Mouse (Mus musculus): Measurements from ENCODE around the gene Gria1. TPM values are rescaled to one million over a fixed set of nuclear protein-coding genes. Genes with fewer than 3 reads are reported as not detected.
A peak's percentile ranks its signal among the peaks of the same experiment; 100 is the strongest.

Gene Gria1
- polyA plus RNA-seq, 1 experiment, result 38.1 TPM

DNA sequence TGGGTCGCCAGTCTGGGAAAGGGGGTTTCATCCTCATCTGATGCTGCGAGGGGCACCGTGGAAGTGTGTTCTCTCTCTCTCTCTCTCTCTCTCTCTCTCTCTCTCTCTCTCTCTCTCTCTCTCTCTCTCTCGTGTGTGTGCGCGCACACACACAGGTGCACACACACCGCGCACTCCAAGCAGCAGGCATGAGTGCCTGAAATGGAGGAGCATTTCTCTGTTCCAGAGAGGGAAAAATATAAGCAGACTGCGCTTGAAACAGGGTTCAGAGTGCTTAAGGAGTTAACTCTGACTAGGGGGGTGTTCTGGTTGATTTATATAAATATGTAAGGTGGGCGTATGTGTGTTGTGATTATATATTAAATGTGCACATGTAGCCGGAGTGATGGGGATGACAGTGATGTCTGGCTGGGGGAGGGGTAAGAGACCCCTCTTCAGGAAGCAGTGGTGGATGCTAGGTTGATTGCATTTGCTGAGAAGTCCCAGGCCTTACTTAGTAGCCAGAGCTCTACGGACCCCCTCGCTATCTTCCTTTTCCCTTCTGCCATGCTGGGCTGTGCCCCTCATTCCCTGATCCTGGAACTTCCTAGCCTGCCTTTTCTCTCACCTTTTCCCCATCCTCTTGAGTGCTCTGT is 1.2 kb downstream of the Gria1 start:
- TF ChIP-seq POLR2A (IDR thresholded peaks at IDR 0.05; ENCODE audit: borderline replicate concordance, extremely low read depth, insufficient read depth, insufficient read length, poor library complexity, severe bottlenecking) (no peak), CTCF (IDR thresholded peaks at IDR 0.05; ENCODE audit: borderline replicate concordance, extremely low read depth, insufficient read depth, insufficient read length) (no peak)
- peak; percentile 57 for DNase-seq (ENCODE audit: low read depth)

- TF ChIP-seq POLR2A (IDR thresholded peaks at IDR 0.05; ENCODE audit: borderline replicate concordance, extremely low read depth, insufficient read depth, insufficient read length, poor library complexity, severe bottlenecking) (no peak), CTCF (IDR thresholded peaks at IDR 0.05; ENCODE audit: borderline replicate concordance, extremely low read depth, insufficient read depth, insufficient read length) (no peak)
- no peak for DNase-seq (ENCODE audit: low read depth)
Observed at GRCm38 (mm10) chr11:57013464-57014190, 2.4 kb downstream of the Gria1 start.

GRCm38 (mm10) chr11:57014396-57014795 is 3.2 kb downstream of the Gria1 start:
- DNase-seq (ENCODE audit: low read depth), result no peak
- TF ChIP-seq CTCF (IDR thresholded peaks at IDR 0.05; ENCODE audit: borderline replicate concordance, extremely low read depth, insufficient read depth, insufficient read length), result no peak
- no peak for TF ChIP-seq POLR2A (IDR thresholded peaks at IDR 0.05; ENCODE audit: borderline replicate concordance, extremely low read depth, insufficient read depth, insufficient read length, poor library complexity, severe bottlenecking)

DNA sequence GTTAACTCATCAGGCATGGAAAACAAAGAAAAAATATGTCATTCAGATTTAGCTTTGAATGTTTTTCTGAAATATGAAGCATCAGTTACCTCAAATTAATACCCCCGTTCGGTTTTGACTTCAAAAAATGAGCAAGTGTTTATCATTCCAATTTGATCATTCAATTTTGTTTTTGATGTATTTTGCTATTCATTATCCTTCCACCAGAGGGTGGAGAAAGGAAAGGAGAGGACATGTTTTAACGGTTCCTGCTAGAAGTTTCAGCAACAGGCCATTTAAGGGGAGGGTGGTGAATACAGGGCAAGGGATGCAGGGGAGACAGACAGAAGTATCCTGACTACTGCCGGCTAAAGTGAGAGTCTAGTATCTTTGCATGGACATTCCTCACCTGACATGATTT is 7.3 kb downstream of the Gria1 start:
- DNase-seq (ENCODE audit: low read depth), result no peak

DNA sequence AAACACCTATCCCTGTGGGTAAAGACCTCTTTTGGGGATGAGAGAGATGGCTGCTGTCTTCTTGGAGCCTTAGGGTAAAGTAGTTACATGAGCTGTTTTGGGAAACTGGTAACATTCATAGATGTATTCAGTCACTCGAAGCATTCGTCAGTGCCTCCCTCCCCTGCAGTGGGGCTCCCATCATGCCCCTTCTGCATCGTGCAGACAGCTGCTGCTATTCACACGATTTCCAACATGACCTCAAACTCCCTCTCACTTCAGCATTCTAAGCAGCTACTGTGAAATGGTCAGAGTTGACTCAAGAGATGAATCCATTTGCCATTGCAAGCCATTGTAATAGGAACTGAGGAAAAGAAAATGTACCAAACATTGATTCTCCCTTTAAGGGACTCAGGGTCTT is 11.2 kb downstream of the Gria1 start:
- TF ChIP-seq CTCF (IDR thresholded peaks at IDR 0.05; ENCODE audit: borderline replicate concordance, extremely low read depth, insufficient read depth, insufficient read length) (no peak), POLR2A (IDR thresholded peaks at IDR 0.05; ENCODE audit: borderline replicate concordance, extremely low read depth, insufficient read depth, insufficient read length, poor library complexity, severe bottlenecking) (no peak)
- DNase-seq (ENCODE audit: low read depth), result no peak

More for the DNA sequence above, 7.3 kb downstream of the Gria1 start:
- peak; percentile 3; the same call in 1 of the 2 replicates for TF ChIP-seq CTCF (IDR thresholded peaks at IDR 0.05; ENCODE audit: borderline replicate concordance, extremely low read depth, insufficient read depth, insufficient read length)
- TF ChIP-seq POLR2A (IDR thresholded peaks at IDR 0.05; ENCODE audit: borderline replicate concordance, extremely low read depth, insufficient read depth, insufficient read length, poor library complexity, severe bottlenecking), result no peak

DNA sequence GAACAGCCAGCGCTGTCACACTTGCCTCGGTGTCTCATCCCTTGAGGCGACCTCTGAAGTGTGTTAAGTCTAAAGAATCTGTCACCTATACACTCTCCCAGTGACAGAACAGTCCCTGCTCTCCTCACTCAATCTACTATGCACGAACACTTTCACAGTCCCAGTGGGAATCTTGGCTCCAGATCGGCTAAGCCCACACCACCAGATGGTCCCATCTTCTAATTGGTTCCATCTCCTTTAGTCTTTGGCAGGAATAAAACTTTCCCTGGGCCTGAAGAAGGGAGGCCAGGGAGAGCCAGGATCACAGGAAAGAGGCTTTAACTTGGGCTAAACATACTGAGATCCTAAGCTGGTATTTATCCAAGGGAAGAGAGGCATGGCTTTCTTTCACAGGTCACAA is 19.3 kb downstream of the Gria1 start:
- peak; percentile 75 for DNase-seq (ENCODE audit: low read depth)
- TF ChIP-seq CTCF (IDR thresholded peaks at IDR 0.05; ENCODE audit: borderline replicate concordance, extremely low read depth, insufficient read depth, insufficient read length) (no peak), POLR2A (IDR thresholded peaks at IDR 0.05; ENCODE audit: borderline replicate concordance, extremely low read depth, insufficient read depth, insufficient read length, poor library complexity, severe bottlenecking) (no peak)

GRCm38 (mm10) chr11:57038807-57039206 is 27.6 kb downstream of the Gria1 start:
- TF ChIP-seq CTCF (IDR thresholded peaks at IDR 0.05; ENCODE audit: borderline replicate concordance, extremely low read depth, insufficient read depth, insufficient read length), result no peak
- TF ChIP-seq POLR2A (IDR thresholded peaks at IDR 0.05; ENCODE audit: borderline replicate concordance, extremely low read depth, insufficient read depth, insufficient read length, poor library complexity, severe bottlenecking), result no peak
- DNase-seq (ENCODE audit: low read depth), result peak; percentile 61

- no peak for DNase-seq (ENCODE audit: low read depth)
- no peak for TF ChIP-seq POLR2A (IDR thresholded peaks at IDR 0.05; ENCODE audit: borderline replicate concordance, extremely low read depth, insufficient read depth, insufficient read length, poor library complexity, severe bottlenecking)
- TF ChIP-seq CTCF (IDR thresholded peaks at IDR 0.05; ENCODE audit: borderline replicate concordance, extremely low read depth, insufficient read depth, insufficient read length), result no peak
Observed at GRCm38 (mm10) chr11:57039306-57039705, 28.1 kb downstream of the Gria1 start.

DNA sequence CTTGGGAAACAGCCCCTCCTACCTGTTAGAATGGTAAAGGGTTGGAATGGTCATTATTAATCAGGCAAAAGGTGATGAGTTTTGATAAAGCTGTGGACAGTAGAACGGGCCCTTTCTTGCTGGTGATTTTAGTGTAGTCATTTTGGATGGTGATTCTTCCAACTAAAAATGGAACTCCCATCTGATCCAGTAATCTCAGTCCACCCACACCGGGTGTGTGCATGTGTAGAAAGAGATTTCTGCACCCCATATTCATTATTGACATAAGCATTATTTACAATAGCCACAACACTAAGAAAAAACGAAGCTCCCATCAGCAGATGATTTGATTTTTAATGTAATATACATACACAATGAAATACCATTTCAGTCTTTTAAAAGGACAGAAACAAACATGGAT is 30.9 kb downstream of the Gria1 start:
- no peak for TF ChIP-seq CTCF (IDR thresholded peaks at IDR 0.05; ENCODE audit: borderline replicate concordance, extremely low read depth, insufficient read depth, insufficient read length)
- no peak for TF ChIP-seq POLR2A (IDR thresholded peaks at IDR 0.05; ENCODE audit: borderline replicate concordance, extremely low read depth, insufficient read depth, insufficient read length, poor library complexity, severe bottlenecking)

DNA sequence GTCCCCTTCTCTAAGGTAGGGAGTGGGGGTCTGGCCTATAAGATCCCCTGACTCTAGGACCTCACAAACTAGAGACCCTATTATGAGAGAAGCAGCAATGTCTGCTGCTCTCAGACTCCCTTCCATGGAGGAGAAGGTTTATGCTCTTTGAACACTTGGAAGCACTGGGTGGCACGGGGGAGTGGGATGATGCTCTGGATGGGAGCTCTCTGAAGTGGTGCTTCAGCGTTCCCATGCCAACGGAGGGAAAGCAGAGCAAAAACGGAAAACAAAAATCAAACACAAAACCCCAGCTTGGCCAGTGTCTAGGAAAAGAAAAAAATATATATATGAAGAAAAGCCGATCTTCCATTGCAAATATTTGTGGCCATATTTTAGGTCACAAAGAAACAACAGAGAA is 33.0 kb downstream of the Gria1 start:
- no peak for DNase-seq (ENCODE audit: low read depth)

More for the DNA sequence above, 30.9 kb downstream of the Gria1 start:
- DNase-seq (ENCODE audit: low read depth), result no peak

GRCm38 (mm10) chr11:57051666-57052562 is 40.7 kb downstream of the Gria1 start:
- TF ChIP-seq CTCF (IDR thresholded peaks at IDR 0.05; ENCODE audit: borderline replicate concordance, extremely low read depth, insufficient read depth, insufficient read length) (no peak; the same call in 1 of the 2 replicates), POLR2A (IDR thresholded peaks at IDR 0.05; ENCODE audit: borderline replicate concordance, extremely low read depth, insufficient read depth, insufficient read length, poor library complexity, severe bottlenecking) (no peak)
- DNase-seq (ENCODE audit: low read depth), result peak; percentile 23

More for the DNA sequence above, 33.0 kb downstream of the Gria1 start:
- no peak for TF ChIP-seq POLR2A (IDR thresholded peaks at IDR 0.05; ENCODE audit: borderline replicate concordance, extremely low read depth, insufficient read depth, insufficient read length, poor library complexity, severe bottlenecking)
- TF ChIP-seq CTCF (IDR thresholded peaks at IDR 0.05; ENCODE audit: borderline replicate concordance, extremely low read depth, insufficient read depth, insufficient read length), result no peak
